Mouse (Mus musculus) layer of hippocampus, adult 18-20 months (tissue): ENCODE data around the gene Abl1. TPM values are rescaled to one million over a fixed set of nuclear protein-coding genes. Genes with fewer than 3 reads are reported as not detected.

Experiments used
- total RNA-seq, 2 experiments: library from RNA; stranded (reverse); gene quantifications; 2 replicates each; pipeline ENCODE4 v1.2.3; 2021

The Abl1 gene
- total RNA-seq, 2 experiments from 2014 or later, result 42.5 to 46.0 TPM

Other genes with a start within 250 kb of the Abl1 start
- gene Ass1, start 218.2 kb upstream of the Abl1 start, total RNA-seq, result 10 to 100 TPM; 33.8 to 40.5 TPM
- 10 to 100 TPM; 34.3 to 39.1 TPM for gene Fubp3, start 115.7 kb upstream of the Abl1 start, total RNA-seq
- gene Prdm12, start 48.3 kb upstream of the Abl1 start, total RNA-seq, result under 1 TPM; 0.30 to 0.37 TPM
- gene Exosc2, start 17.7 kb upstream of the Abl1 start, total RNA-seq, result 10 to 100 TPM; 21.8 to 22.3 TPM
- gene Qrfp, start 122.2 kb downstream of the Abl1 start, total RNA-seq, result not detected
- 100 to 1,000 TPM; 121 to 127 TPM for gene Fibcd1, start 157.6 kb downstream of the Abl1 start, total RNA-seq
- 1 to 10 TPM; 5.2 to 5.8 TPM for gene Lamc3, start 198.9 kb downstream of the Abl1 start, total RNA-seq